In the genomic region with DNA sequence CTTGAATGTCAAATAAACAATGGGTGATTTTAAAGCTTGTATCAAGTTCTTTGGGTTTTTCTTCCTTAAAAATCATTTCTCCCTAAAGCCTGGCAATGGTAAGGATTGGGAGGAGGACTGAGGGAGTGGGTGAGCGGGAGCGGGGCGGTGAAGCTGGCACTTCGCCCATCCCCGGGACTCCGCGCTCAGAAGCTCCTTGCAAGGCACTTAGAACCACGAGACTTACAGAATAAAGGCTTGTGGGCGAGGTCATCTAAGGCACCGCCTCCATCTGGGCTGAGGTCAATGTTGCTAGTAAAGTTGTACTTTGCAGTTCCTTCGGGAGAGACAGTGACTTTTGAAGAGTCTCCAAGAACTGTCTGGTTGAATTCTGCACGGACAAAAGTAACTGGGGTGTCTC, we compare ENCODE assay signal across 12 mouse cellular contexts. TPM values are rescaled to one million over a fixed set of nuclear protein-coding genes. Genes with fewer than 3 reads are reported as not detected.
DNase-seq lines count a peak whose midpoint lies in the region; ATAC-seq and TF ChIP-seq lines count a peak whose summit lies in the region.
"Had no signal": no experiment of that assay in that cellular context is flagged by ENCODE, and none has a peak within 500 bp of the region (broad histone marks: within the 10 kb centered on the region; RNA-seq: fewer than 3 reads in every experiment).

No protein-coding gene starts in this region.

- no peak overlapping the region for H3K9ac ChIP-seq in midbrain, embryonic 15.5 days
- H3K9ac ChIP-seq: embryonic facial prominence, embryonic 12.5 days; hindbrain, embryonic 12.5 days; limb, embryonic 12.5 days had no signal

- ATAC-seq in midbrain, embryonic 15.5 days (replicated peaks): no peak
- no peak for ATAC-seq in megakaryocyte-erythroid progenitor cell, adult 5-6 weeks (replicated peaks; ENCODE audit: low FRiP score, low TSS enrichment, poor library complexity, severe bottlenecking)

- peak; percentile 35 for DNase-seq in kidney, adult 2 months
- no peak for DNase-seq in kidney, postnatal 14 days
- DNase-seq in testis, postnatal 10 days (ENCODE audit: low spot score): peak; percentile 70
- no peak for DNase-seq in testis, postnatal 14 days (ENCODE audit: low spot score)
- DNase-seq in kidney, postnatal 36 days: peak; percentile 29 to 52
- peak; percentile 34 for DNase-seq in telencephalon, adult 2 months (ENCODE audit: low read depth, low spot score)
- DNase-seq: cerebellum, adult 9-10 months had no signal

- H3K36me3 ChIP-seq in kidney, adult 2 months (ENCODE audit: control insufficient read depth, insufficient read depth, low read length): no peaks in the 10 kb centered on the region
- no peaks in the 10 kb centered on the region for H3K36me3 ChIP-seq in midbrain, embryonic 15.5 days (replicated peaks)
- H3K36me3 ChIP-seq: embryonic facial prominence, embryonic 12.5 days; hindbrain, embryonic 12.5 days; limb, embryonic 12.5 days had no signal

- H3K27ac ChIP-seq in kidney, adult 2 months (ENCODE audit: insufficient read depth, low read depth, low read length): no peak overlapping the region
- H3K27ac ChIP-seq in midbrain, embryonic 15.5 days: no peak overlapping the region
- H3K27ac ChIP-seq: embryonic facial prominence, embryonic 12.5 days; hindbrain, embryonic 12.5 days; limb, embryonic 12.5 days had no signal

- 46% methylated on average over 12 of the region's 12 CpGs for WGBS in kidney, adult 2 months
- WGBS in midbrain, embryonic 15.5 days: 61% methylated on average over 12 of the region's 12 CpGs

- no peak for TF ChIP-seq POLR2A in kidney, adult 2 months (IDR thresholded peaks at IDR 0.05; ENCODE audit: low read depth, low read length)

- no peak overlapping the region for H3K4me2 ChIP-seq in midbrain, embryonic 15.5 days
- H3K4me2 ChIP-seq: embryonic facial prominence, embryonic 12.5 days; hindbrain, embryonic 12.5 days; limb, embryonic 12.5 days had no signal

- no peaks in the 10 kb centered on the region for H3K9me3 ChIP-seq in midbrain, embryonic 15.5 days
- H3K9me3 ChIP-seq: embryonic facial prominence, embryonic 12.5 days; limb, embryonic 12.5 days had no signal

- H3K4me3 ChIP-seq in kidney, adult 2 months (ENCODE audit: insufficient read depth, low read depth, low read length): no peak overlapping the region
- no peak overlapping the region for H3K4me3 ChIP-seq in midbrain, embryonic 15.5 days
- H3K4me3 ChIP-seq: embryonic facial prominence, embryonic 12.5 days; hindbrain, embryonic 12.5 days; limb, embryonic 12.5 days had no signal

- TF ChIP-seq CTCF in kidney, adult 2 months (conservative IDR thresholded peaks at IDR 0.05; ENCODE audit: insufficient read depth, insufficient read length, low read depth, low read length): no peak

- no peaks in the 10 kb centered on the region for H3K4me1 ChIP-seq in kidney, adult 2 months (ENCODE audit: control insufficient read depth, insufficient read depth, low read length)
- H3K4me1 ChIP-seq in midbrain, embryonic 15.5 days: 0 out of 2 replicates have a peak, but pooled peaks cover 10% of the 10 kb centered on the region

- H3K27me3 ChIP-seq in kidney, adult 2 months (replicated peaks; ENCODE audit: control insufficient read depth, insufficient read depth, low read length): no peaks in the 10 kb centered on the region
- no peaks in the 10 kb centered on the region for H3K27me3 ChIP-seq in midbrain, embryonic 15.5 days (replicated peaks)
- H3K27me3 ChIP-seq: embryonic facial prominence, embryonic 12.5 days; hindbrain, embryonic 12.5 days; limb, embryonic 12.5 days had no signal

RNA-seq across cellular contexts. Expression of a gene that starts 4.8 kb away (rescaled TPM):
- 0.77 and 1.0 TPM in 2 replicates for polyA plus RNA-seq in kidney, adult 2 months (2012; rRNA removed)
- polyA plus RNA-seq in midbrain, embryonic 15.5 days (2015; fragmentation: Nextera tagmentation; extraction: Ambion mirVana): 0.72 and 1.7 TPM in 2 replicates
- not detected in 2 replicates for total RNA-seq in megakaryocyte-erythroid progenitor cell, adult 5-6 weeks (2014; fragmentation: Nextera tagmentation)
- total RNA-seq in megakaryocyte-erythroid progenitor cell, adult 5-6 weeks (2017): not detected in 2 replicates

RNA-seq across cellular contexts. Expression of a gene that starts 32.7 kb away (rescaled TPM):
- 84.0 and 92.2 TPM in 2 replicates for polyA plus RNA-seq in kidney, adult 2 months (2012; rRNA removed)
- 13.1 and 13.5 TPM in 2 replicates for polyA plus RNA-seq in midbrain, embryonic 15.5 days (2015; fragmentation: Nextera tagmentation; extraction: Ambion mirVana)
- total RNA-seq in megakaryocyte-erythroid progenitor cell, adult 5-6 weeks (2014; fragmentation: Nextera tagmentation): 89.1 and 89.2 TPM in 2 replicates
- total RNA-seq in megakaryocyte-erythroid progenitor cell, adult 5-6 weeks (2017): 72.3 and 79.6 TPM in 2 replicates

RNA-seq across cellular contexts. Expression of a gene that starts 49.5 kb away (rescaled TPM):
- polyA plus RNA-seq in kidney, adult 2 months (2012; rRNA removed): 0.19 and 0.45 TPM in 2 replicates
- 0.39 and 0.40 TPM in 2 replicates for polyA plus RNA-seq in midbrain, embryonic 15.5 days (2015; fragmentation: Nextera tagmentation; extraction: Ambion mirVana)
- total RNA-seq in megakaryocyte-erythroid progenitor cell, adult 5-6 weeks (2014; fragmentation: Nextera tagmentation): 1.4 and 5.4 TPM in 2 replicates
- 0.80 TPM in 1 of 2 replicates, not detected in the other for total RNA-seq in megakaryocyte-erythroid progenitor cell, adult 5-6 weeks (2017)

RNA-seq across cellular contexts. Expression of a gene that starts 53.8 kb away (rescaled TPM):
- 59.5 and 63.7 TPM in 2 replicates for polyA plus RNA-seq in kidney, adult 2 months (2012; rRNA removed)
- polyA plus RNA-seq in midbrain, embryonic 15.5 days (2015; fragmentation: Nextera tagmentation; extraction: Ambion mirVana): 57.0 and 60.5 TPM in 2 replicates
- 124 and 145 TPM in 2 replicates for total RNA-seq in megakaryocyte-erythroid progenitor cell, adult 5-6 weeks (2014; fragmentation: Nextera tagmentation)
- 30.9 and 61.1 TPM in 2 replicates for total RNA-seq in megakaryocyte-erythroid progenitor cell, adult 5-6 weeks (2017)

RNA-seq across cellular contexts. Expression of a gene that starts 58.5 kb away (rescaled TPM):
- polyA plus RNA-seq in kidney, adult 2 months (2012; rRNA removed): 13.6 and 16.9 TPM in 2 replicates
- polyA plus RNA-seq in midbrain, embryonic 15.5 days (2015; fragmentation: Nextera tagmentation; extraction: Ambion mirVana): 130 and 134 TPM in 2 replicates
- total RNA-seq in megakaryocyte-erythroid progenitor cell, adult 5-6 weeks (2014; fragmentation: Nextera tagmentation): 89.9 and 98.3 TPM in 2 replicates
- total RNA-seq in megakaryocyte-erythroid progenitor cell, adult 5-6 weeks (2017): 251 and 309 TPM in 2 replicates

Comparison
In these comparisons a context has a peak if more than half of its experiments do, and no peak if none do; other contexts are left out.
1. DNase-seq: peak in kidney, adult 2 months (single experiment), testis, postnatal 10 days (single experiment), kidney, postnatal 36 days (2 of 2) and telencephalon, adult 2 months (single experiment); none in kidney, postnatal 14 days (single experiment) and testis, postnatal 14 days (single experiment).